Mouse (Mus musculus) leukemia stem cell, adult 10-12 weeks (primary cell): ENCODE measurements around the gene Spred1. TPM values are rescaled to one million over a fixed set of nuclear protein-coding genes. Genes with fewer than 3 reads are reported as not detected.

Experiments
- polyA plus RNA-seq: library from polyadenylated mRNA; stranded (reverse); fragments of >175 nt; gene quantifications from 2 replicates; pipeline ENCODE4 v1.2.3, GENCODE M21; 2012; ENCODE audit warnings: low replicate concordance

Spred1 gene
- 3.6 and 4.6 TPM in 2 replicates for polyA plus RNA-seq

DNA sequence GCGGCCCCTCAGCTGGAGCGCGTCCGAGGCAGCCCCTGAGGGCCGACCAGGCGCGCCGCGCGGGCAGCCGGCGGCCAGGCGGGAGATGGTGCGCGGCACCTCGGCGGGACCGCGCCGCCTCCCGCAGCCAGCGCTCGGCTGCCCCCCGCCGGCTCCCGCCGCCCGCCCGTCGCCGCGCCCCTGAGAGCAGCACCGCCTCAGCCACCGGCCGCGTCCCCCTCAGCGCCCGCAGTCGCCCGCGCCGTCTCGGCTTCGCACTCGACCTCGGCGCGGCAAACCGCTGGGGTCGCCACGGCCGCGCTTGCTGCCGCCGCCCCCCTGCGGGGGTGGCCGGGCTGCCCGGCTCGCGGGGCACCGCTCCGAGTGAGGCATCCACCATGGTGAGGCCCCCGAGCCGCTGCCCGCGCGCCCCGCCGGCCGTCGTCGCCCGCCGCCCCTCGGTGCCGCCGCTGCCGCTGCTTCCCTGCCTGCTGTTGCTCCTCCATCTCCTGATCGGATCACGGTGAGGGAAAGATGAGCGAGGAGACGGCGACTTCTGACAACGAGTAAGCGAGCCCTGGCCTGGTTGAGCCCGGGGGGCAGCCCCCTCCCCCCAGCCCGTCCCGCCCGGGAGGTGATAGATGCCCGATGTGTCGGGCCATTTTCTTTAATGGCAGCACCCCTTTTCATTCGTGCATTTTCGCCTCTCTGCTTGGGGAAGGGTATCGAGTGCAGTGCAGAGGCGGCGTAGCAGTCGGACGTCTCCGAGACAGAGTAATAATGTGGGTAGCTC is at the start of gene Spred1:
TSS of gene Spred1 (plus strand) at position 163 of the 772 bp plus-strand sequence.

Other genes with a start within 250 kb of the Spred1 start
- gene Tmco5, start 242.7 kb upstream of the Spred1 start, polyA plus RNA-seq, result not detected in 2 replicates
- 1.8 and 3.7 TPM in 2 replicates for gene Fam98b, start 128.4 kb downstream of the Spred1 start, polyA plus RNA-seq
- 5.9 and 13.7 TPM in 2 replicates for gene Rasgrp1, start 221.6 kb downstream of the Spred1 start, polyA plus RNA-seq